Mouse (Mus musculus): ENCODE data around the gene Bola3.

The Bola3 gene

DNA sequence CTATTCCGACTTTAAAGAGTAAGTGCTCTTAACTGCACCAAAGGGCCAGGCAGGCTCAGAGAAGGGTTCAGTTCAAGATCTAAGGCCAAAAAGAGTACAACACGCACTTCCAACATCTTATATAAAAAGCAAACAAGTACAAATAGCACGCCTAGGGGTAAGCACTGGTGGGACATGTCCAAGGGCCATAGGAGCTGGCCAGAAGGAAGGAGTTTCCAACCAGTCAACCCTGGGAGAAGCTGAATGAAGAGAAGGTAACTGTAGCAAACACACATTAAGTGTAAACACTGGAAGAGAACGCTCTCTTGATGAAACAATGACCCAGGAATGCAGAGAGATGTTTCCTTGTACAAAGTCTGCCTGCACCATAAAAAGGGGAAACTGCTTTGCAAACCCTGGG is 45.2 kb downstream of the Bola3 start:
- no peak for DNase-seq (ENCODE audit: low read depth, low spot score)

DNA sequence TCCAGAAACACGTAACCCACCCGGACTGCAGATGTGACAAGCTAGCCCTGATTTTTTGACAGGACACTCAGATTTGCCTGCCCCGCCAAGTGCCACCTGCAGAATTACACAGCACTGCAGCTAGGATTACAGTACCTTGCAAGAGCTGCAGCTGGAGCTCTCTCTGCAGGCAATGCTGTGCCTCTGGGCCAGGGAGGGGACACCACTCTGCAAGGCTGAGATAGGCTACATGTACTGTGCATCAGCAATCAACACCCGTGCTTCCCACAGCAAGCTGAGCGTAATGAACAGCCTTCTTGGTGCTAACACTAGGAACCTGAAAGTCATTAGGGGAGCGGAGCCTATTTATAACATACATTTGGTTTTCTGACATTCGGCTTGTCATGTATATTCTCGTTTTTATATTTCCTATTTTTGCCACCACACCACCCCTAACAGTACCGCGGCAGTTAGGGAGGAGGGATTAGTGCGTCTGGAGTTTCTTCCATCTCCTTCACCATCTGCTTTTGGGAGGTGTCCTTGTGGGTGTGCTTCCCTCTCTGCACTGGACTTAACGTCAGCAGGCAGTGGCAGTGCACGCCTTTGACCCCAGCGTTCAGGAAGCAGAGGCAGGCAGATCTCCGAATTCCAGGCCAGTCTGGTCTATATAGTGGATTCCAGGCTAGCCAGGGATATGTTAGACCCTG is 46.7 kb downstream of the Bola3 start:
- DNase-seq (ENCODE audit: low read depth, low spot score), result no peak

DNA sequence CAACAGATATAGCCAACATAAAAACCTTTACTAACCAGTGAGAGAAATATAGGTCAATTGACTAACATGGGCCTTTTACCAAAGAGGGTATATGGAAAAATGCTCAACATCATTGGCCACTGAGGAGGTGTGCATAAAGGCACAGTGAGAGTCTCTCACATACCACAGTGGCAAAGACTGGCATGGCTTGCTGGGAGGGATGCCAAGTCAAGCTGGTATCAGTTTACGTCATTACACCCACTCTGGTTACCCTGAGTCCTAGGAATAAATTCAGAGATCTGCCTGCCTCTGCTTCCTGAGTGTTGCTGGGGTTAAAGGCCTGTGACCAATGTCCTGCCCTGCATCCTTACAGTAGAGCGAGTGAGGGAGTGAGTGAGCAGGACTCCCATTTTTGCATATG is 47.8 kb downstream of the Bola3 start:
- no peak for DNase-seq (ENCODE audit: low read depth, low spot score)

DNA sequence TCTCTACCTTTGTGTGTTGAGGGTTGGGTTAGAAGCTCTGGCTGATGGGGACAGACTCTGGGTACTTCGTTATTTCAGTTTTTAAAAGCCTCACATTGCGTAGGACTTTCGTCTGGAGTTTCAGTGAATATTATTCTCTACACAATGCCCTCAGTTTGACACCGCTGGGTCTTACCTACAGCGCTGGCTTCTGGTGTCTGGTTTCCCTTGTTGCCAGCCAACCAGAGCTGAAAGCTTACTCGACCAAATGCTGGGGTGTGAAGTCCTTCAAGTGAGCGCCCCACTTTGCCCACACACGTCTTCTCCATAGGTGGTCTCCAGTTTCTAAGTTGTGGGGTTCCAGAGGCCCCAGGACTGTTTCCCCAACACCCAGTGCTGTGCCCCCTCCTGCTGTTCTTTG is 48.8 kb downstream of the Bola3 start:
- DNase-seq (ENCODE audit: low read depth, low spot score), result no peak

DNA sequence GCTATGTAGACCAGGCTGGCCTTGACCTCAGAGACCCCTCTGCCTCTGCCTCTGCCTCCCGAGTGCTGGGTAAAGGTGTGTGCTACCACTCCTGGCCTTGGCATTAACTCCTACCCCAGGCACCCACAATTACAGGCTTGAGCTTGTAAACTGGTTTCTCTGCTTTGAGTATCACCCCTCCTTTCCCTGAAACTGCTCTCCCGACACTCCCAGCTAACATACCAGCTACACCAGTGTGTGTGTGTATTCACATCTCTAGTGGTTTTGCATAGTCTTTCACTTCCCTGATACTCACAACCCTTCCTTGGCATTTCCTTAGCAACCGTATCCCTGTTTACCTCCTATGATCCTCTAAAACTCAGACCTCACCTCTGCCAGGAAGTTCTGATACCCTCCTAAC is 50.8 kb downstream of the Bola3 start:
- DNase-seq (ENCODE audit: low read depth, low spot score), result no peak

DNA sequence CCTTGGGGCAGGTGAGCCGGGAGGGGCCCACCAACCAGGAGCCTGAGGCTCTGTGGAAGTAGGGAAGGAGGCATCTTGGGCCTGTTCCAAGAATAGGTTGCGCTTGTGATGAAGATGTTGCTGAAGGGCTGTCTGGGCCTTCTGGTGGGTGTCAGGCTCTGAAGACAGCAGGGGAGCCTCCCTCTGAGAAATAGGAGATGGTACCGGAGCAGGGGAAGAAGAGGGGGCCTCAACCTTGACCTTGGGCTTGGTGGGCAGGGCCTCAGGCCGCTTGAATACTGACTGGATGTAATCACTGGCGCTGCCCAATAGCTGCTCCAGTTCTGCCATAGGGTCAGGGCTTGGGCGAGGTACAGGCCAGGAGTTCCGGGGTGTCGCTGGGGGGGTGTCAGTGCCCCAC is 54.5 kb downstream of the Bola3 start:
- no peak for DNase-seq (ENCODE audit: low read depth, low spot score)

DNA sequence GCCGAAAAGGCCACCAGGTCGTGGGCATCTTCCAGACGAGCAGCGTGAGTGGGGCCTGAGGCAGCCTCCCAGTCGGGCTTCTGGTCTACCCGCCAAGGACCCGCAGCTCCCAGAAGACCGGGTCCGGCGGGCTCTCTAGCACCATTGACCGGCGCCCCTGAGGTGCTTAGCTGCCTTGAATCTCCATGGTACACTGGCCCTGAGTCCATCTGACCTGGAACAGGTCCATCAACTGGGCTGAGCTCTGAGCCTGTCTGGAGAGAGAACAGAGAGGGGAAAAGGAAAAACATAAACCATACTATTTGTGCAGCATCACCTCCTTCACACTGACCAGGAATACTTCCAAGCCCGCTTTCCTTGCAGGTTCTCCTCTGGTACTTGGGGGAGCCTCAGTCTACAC is 55.6 kb downstream of the Bola3 start:
- DNase-seq (ENCODE audit: low read depth, low spot score), result no peak

DNA sequence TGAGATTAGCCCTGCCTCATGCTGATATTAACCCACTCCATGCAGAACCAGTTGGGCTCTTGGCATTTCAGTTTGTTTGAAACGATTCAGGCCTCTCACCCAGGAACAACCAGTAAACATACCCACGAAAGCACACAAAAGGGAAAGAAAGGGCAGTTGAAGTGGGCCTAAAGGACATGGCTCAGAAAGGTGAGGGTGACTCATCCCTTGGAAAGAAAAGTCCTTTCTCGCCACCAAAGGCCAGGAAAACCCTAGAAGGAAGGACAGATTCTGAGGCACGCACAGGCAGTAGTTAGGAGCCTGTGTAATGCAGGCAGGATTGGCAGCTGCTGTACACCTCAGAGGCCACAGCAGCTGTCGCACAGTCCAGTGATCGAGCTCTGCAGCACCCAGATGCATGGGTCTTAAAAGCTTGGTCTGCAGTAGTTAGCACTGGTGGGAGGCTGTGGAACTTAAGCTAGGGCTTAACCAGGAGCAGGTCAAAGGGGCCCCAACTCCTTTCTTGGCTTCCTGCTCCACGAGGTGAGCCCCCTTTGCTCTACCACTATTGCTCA is 56.6 kb downstream of the Bola3 start:
- DNase-seq (ENCODE audit: low read depth, low spot score), result no peak

DNA sequence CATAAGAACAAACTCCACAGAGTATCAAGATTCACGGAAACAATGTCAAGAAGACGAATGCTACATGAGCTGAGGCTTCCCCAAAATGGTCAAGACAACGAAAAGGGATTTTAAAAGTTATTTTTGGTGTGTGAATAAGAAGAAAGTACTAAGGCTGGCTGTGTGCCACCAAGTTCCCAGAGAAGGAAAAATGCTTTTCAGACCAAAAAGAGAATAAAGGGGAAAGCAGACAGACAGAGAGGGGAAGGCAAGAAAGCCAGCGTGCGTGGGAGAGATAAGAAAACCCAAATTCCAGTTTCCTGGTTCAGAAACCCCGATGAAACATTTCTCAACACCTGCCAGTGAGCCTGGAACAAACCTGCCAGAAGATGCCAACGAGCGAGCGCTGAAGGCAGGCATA is 59.6 kb downstream of the Bola3 start:
- no peak for DNase-seq (ENCODE audit: low read depth, low spot score)
